Mouse (Mus musculus): ENCODE results near the gene Tssk2. TPM values are rescaled to one million over a fixed set of nuclear protein-coding genes. Genes with fewer than 3 reads are reported as not detected.

The Tssk2 gene
- not detected for total RNA-seq (2021)
- long read RNA-seq, experiment 1: 0 reads
- long read RNA-seq, experiment 2: 0 reads

DNA sequence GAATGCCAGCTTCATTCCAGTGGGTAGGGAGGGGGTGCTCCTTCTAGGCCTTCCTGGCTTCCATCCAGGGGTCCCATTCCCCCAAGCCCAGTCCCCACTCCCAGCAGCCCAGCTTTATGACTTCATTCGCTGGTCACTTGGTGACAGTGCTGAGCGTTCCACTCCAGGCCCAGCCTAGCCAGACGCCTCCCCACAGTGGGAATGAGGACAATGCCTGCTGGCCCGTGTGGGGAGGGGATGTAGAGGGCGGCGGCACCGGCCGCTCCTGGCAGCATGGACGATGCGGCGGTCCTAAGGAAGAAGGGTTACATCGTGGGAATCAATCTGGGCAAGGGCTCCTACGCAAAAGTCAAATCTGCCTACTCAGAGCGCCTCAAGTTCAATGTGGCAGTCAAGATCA is at the start of gene Tssk2, which contains the start of gene Dgcr2:
Gene Tssk2, plus strand, starts transcription at position 176 of the 400 bp plus-strand sequence.
Gene Dgcr2, minus strand, starts transcription at position 101 of the 400 bp plus-strand sequence.
- peak in 1 of 2 experiments; percentile 14 for DNase-seq (ENCODE audit: low spot score in 2 of 2)

DNA sequence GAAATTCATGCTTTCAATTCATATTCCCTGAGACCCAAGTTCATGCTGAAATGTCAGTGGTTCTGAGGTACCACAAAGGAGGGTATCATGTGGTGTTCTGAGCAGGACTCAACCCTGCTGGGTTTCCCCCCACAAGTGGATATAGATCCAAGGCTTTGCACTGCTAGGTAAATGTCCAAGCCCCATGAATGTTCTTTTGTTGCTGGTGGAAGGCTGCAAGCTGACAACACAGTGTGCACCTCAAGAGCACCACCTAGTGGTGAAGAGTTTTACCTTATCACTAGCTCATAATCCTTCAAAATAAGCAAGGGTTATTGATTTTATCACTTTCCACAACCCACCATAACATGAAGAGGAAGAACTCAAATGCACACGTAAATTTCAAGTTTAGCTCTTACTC is 49.5 kb upstream of the Tssk2 start:
- no peak for DNase-seq (ENCODE audit: low spot score in 2 of 2)

DNA sequence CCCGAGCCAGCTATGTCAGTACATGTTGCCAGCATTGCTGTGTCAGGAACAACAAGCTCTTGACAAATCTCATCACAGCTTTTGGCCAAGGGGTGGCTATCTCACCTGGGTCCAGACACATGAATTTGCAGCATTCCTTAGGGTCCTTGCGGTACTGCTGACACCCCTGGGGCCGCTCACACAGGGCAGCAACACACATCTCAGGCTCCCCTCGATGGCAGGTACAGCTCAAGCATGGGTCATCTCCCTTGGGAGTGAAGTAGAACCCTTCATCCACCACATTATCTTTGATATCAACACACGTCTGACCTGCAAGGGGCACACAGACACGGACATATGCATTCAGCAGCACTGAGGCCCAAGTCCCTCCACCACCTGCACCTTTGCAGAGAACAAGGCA is 49.0 kb upstream of the Tssk2 start:
- DNase-seq (ENCODE audit: low spot score in 2 of 2): no peak

DNA sequence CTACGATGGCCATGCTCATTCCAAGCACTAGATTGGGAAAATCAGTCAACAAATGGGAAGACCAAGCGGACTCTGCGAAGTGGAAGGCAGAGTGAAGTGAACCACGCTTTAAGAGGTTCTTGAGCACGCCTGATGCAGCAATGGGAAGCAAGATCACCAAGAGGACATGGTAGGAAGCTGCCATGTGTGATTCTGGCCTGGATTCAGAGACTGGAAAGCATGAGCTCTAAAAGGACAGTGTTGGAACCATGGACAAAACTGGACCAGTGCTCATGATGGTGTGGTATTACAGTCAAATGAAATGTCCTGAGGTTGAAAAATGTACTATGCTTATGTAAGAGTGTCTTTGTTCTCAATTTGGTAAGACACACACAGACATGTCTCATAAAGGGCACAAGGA is 47.1 kb upstream of the Tssk2 start:
- DNase-seq (ENCODE audit: low spot score in 2 of 2): no peak

DNA sequence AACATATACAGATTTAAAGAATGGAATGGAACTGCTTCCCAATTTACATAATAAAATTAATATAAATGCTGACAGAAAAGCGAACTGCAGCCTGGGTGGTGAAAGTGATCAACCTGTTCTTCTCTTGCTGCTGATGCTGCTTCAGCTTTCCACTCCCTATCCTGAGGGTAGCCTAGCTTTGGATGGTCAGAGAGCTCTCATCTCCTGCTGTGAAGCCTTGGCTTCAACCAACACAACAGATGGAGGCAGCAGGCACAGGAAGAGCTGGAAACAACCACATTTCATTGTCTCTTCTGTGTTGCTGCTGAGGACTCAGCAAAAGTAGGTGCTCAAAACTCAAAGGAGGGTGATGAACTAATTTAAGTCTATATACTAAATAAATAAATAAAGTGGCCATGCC is 46.6 kb upstream of the Tssk2 start:
- no peak for DNase-seq (ENCODE audit: low spot score in 2 of 2)

DNA sequence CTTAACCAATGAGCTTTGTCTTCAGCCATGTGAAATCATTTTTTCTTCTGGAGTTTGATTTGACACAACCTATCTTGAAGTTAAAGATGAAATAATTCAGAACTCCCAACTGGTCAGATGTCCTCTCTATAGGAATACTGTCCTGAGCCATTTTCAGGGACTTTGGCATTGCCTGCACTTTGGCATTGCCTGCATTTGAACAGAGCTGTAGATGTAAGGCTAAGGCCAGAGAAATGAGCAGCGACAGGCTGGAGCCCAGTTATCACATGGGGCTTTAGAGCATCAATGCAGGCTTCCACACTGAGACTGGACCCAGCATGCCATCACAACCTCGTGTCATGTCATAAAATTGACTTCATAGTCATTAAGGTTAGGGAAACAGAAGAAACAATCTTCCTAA is 45.2 kb upstream of the Tssk2 start:
- no peak for DNase-seq (ENCODE audit: low spot score in 2 of 2)

DNA sequence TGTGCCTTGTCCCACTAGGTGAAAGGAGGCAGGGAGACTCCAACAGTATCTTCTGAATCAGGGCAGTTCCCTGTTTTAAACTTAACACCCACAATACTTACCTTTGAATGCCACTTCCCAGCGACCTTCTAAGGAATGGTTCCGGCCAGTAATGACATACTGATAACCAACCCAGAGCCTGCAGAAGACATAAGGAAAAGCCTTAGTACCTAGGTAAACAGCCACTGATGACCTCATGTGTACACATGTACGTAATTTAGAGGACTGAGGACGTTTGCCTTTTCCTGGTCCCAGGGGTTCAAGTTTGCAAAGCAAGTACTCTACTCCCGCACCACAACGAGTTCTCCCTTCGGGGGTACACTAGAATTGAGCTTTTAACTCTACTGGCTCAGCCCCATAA is 41.3 kb upstream of the Tssk2 start:
- no peak for DNase-seq (ENCODE audit: low spot score in 2 of 2)

DNA sequence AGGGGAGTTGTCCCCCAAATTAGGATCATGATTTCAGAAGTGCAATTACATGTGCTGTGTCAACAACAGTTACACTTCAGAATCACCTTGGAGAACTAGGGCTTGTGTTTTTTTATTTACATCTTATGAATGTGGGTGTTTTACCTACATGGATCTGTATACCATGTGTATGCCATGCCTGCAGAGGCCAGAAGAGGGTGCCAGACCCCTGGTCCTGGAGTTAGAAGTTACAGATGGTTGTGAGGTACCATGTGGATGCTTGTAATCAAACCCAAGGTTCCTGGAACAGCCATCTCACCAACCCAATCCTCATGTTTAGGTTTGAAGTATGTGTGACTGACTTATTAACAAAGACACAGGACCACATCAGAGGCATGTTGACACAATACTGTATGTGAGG is 39.8 kb upstream of the Tssk2 start:
- DNase-seq (ENCODE audit: low spot score in 2 of 2): no peak

DNA sequence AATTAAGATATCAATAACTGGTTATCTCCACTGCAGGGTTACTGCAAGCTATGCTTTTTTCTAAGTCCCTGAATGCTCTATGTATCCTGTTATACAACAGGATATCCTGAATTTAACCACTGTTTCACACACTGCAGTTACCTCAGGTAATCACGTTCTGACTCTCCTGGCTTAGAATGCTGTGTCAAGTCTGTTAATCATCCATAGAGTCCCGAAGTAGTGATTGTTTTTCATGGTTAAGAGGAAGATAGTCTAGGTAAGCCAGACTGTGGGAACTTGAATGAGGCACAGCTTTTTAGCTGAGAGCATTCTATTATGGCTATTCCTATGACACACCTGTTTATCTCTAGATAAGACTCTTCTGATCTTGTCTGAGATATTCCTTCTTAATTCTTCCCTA is 33.1 kb upstream of the Tssk2 start:
- no peak for DNase-seq (ENCODE audit: low spot score in 2 of 2)

DNA sequence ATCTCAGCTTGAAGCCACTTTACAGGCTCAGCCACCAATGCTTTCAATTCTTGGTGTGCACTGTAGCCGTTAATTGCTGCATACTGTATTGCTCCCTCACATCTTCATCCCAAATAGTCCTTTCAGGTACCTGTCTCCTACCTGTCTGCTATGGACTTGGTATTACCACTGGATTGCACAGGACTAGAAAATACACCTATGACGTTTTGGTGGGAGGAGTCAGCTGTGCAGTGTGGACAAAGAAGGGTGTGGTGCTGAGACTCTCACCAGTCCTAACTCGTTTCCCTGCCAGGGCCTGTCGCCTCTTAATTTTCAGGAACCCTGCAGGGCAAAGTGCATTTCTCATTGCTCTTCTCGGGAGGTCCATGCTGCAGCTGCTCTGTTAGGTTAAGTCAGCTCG is 32.7 kb upstream of the Tssk2 start:
- no peak for DNase-seq (ENCODE audit: low spot score in 2 of 2)

DNA sequence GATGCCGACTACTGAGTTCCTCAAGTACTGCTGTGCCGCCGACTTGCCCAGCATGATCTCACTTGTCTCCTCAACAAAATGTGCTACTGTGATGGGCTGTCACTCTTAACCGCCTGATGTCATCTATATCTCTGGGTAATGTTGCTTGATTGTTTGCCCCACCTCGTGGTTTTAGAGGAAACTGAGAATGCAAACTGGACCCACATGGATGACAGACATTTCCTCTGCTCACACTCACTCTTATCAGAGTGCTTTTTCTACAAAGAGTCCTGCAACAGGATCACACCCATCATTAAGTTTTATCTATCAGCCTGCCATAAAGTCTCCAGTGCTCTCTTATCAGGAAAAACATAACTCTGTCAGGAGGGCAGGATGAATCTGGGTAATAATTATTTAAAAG is 27.2 kb upstream of the Tssk2 start:
- no peak for DNase-seq (ENCODE audit: low spot score in 2 of 2)

DNA sequence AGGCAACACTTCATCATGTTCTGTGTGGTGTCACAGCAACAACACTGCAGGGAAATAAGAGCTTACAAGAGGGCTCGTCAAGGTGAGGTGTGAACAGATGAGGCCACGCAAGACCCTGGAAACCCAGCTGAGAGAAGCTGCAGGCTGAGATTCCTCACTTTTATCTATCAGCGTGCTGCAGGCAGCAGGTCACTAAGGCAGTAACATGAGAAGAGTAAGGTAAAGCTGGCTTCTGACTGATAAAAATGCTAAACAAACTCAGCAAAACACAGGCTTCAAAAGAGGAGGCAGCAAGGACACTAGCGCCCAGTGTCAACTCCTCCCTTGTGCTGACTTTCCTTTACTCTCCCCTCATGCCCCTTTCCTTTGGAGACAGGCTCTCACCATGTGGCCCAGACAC is 25.4 kb upstream of the Tssk2 start:
- no peak for DNase-seq (ENCODE audit: low spot score in 2 of 2)

DNA sequence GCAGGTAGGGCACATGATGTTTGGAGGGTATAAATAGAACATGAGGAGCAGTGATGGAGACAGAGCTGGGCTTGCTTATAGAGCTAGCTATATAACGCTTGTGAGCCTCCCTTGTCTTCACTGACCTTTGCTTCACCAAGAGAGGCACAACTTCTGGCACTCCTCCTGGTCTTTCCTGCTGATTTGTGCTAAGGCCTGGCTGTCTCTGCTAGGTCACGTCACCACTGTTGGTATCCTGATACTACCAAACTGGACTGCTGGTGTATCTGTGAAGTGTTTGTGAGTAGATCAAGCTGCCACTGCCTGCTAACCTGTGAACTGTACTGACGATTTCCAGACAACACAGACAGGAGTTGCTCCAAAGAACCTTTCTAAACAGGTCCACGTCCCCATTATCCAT is 23.3 kb upstream of the Tssk2 start:
- DNase-seq (ENCODE audit: low spot score in 2 of 2): no peak

DNA sequence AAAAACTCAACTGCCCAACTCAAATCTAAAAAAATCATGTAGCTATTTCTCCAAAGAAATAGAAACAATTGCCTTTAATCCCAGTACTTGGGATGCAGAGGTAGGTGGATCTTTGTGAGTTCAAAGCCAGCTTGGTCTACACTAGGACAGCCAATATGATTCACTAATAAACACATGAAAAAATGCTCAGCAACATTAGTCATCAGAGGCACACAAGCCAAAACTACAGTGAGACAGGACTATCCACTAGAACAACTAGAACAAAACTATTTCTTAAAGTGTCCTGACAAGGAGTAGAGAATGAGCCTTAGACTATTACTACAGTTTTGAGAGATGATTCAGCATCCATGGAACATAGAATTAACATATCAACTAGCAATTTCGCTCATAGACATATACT is 22.3 kb upstream of the Tssk2 start:
- DNase-seq (ENCODE audit: low spot score in 2 of 2): no peak

DNA sequence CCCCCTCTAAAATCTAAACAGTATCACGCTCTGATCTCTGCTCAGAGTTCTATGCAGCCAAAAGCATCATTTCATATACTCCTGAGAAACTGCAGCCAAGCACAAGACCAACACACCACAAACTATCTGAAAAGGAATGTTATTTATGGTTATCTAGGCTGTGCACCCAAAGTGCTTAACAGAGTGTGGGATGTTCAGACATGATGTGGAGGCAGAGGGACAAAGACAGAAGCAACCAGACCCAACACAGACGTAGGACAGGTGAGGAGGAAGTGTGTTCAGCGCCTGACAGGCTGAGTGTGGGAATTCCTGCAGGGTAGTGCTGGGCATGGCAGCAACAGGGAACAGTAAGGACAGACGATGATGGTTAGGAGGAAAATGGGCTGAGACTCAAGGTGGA is 18.9 kb upstream of the Tssk2 start:
- DNase-seq (ENCODE audit: low spot score in 2 of 2): no peak

DNA sequence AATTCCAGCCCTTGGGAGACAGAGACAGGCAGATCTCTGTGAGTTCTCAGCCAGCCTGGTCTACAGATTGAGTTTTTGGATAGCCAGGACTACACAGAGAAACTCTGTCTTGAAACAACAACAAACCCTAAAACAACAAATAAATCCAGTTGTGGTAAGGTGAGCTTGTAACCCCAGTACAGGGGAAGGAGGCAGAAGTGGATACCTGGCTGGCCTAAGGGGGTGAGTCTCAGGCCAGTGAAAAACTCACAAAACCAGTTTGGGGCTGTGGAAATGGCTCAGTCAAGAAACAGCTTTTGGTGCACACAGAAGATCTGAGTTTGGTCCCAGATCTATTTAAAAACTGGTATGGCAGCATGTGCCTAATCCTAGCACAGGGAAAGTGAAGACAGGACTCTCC is 16.2 kb upstream of the Tssk2 start:
- DNase-seq (ENCODE audit: low spot score in 2 of 2): peak in 1 of 2 experiments; percentile 5

DNA sequence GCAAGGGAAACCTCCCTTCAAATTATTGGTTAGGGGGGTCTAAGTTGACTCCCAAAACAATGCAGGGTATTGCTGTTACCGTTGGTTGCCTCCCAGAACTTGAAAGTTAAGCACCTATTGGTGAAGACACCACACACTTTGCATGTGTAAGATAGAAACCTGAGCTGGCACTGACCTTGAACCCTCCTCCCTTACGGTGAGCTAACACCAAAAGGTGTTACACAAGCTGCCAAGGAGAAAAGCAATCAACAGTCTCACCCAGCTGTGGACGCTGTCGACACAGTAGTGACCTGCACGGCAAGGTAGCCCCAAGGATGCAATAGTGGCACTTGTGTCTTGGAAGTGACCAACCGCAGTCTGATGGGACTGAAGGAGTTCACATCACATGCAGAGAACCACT is 14.3 kb upstream of the Tssk2 start:
- peak in 1 of 2 experiments; percentile 6 for DNase-seq (ENCODE audit: low spot score in 2 of 2)

DNA sequence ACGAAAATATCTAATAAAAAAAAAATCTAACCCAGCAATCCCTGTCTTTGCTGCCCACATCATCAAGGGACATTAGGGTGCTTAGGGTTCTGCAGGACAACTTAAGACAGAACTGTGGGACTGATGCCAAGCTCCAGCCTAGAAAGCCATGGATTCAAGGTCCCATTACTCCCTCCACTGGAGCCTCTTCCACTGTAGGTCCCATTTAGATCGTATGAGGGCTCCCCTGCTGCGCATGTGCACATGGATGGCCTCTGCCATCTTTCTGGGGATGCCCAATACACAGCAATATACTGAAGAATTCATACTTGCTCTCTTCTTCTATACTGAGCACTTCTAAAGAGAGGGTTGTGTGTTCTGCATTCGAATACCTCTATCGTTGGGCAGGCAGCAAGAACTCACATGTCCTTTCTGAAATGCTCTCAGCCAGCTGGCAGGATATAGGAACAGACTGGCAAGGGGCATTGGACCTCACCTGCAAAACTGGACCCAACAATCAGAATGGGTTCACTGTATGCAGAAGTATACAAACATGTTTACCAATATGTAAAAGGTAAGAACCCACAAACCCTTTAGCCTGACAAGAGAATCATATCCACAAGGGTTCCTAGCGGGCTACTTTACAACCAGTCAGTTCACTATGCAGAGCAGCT is 8.6 kb upstream of the Tssk2 start:
- DNase-seq (ENCODE audit: low spot score in 2 of 2): peak in 1 of 2 experiments; percentile 7

DNA sequence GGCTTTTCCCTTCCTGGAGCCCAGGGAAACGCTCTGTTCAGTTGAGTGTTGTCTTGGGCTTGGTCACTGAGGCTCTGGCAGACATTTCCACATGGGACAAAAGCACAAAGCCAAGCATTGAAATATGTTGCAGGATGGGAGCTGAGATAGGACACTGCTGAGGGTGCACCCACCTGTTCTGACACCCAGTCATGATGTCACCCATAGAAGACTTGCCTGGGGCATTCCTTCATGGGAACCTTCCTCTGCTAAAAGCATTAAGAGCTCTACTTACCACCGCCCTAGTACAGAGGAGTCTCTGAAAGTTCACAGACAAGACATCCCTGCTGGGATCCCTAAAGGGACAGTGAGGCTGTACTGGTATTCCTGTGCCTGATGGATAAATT is 8.1 kb upstream of the Tssk2 start:
- peak in 1 of 2 experiments; percentile 6 for DNase-seq (ENCODE audit: low spot score in 2 of 2)

DNA sequence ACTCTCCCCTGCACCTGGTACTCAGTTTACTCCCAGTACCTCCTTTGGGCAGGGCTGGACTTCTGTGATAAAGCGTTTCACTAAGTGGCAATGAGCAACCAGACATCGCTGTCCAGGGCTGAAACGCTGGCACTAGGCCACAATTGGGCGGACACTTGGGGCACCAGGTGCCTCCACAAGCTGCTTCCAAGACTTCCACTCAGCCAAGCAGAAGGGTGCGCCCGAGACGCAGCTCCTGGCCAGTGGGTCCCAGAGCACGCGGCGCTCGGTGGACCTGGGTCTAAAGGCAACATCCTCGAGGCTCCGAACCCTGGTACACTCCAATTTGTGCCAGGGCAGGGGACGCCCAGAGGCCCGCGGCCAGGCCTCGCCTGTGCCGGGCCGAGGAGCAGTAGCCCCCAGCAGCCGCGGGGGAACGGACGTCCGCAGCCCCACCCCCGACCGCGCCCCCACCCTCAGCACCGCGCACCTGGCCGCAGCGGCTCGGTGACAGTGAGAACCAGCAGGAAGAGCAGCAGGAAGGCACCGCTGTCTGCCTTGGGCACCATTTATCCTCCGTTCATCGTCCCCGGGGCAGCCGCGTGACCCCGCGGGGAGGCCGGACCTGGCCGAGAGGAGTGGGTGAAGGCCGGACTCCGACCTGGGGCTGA is 7.4 kb upstream of the Tssk2 start:
- DNase-seq (ENCODE audit: low spot score in 2 of 2): peak; percentile 38 to 76

DNA sequence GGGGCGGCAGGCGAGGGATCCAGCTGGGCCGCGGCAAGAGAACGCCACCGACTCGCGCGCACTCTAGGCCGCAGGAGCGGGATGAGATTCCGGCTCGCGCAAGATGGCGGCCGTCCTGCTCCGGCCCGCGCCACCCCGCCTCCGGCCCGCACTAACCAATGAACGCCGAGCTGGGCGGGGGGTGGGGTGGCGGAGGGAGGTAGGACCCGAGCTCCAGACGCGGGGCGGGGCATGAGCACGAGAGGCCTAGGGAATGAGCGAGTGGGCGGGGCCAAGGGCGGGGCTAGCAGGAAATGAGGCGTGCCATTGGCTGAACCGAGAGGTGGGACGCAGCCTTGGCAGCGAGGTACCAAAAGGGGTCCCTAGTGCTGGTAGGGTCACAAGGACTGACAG is 6.9 kb upstream of the Tssk2 start, which contains the start of gene Gm20518:
Gene Gm20518, minus strand, starts transcription at position 105 of the 393 bp plus-strand sequence.
- DNase-seq (ENCODE audit: low spot score in 2 of 2): peak; percentile 97 to 99

DNA sequence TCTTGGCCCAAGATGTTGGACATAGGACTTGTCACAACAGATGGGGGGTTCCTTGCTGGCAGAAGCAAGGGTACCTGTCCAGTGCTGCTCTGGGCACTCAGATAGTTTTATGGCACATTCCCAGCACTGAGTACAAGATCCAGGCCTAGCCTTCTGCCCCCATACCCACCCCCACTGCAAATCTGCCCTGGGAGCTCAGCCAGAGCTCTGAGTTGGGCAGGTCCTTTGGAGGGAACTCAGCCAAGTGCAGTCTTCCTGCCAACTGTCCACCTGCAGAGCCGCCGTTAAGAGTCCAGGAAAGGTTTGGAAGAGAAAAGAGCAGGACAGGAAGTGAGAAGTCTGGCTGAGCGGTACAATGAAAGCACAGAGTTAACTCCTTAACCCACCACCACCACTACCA is 5.8 kb upstream of the Tssk2 start:
- peak in 1 of 2 experiments; percentile 14 for DNase-seq (ENCODE audit: low spot score in 2 of 2)

DNA sequence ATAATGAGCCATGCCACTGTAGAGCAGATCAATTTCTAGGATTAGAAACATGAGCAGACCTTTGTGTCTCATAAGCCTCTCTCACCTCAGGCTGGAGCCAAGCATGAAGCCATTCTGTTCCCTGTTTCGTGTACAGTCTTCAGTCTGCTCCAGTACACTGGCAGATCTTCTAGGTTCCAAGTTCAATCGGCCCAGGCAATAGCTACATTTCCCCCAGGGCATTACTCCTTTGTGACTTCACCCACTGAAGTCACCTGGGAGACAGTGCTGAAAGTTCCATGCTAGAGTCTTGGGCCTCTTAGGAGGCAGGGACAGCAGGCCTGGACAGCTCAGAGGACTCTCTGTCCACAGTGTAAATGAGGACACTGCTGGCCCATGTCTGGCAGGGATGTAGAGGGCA is 4.5 kb upstream of the Tssk2 start, which contains the start of gene Tssk1:
Gene Tssk1, plus strand, starts transcription at position 301 of the 400 bp plus-strand sequence.
- DNase-seq (ENCODE audit: low spot score in 2 of 2): peak in 1 of 2 experiments; percentile 14
